Mouse (Mus musculus) urinary bladder, postnatal 14 days (tissue): ENCODE results near the gene Lrit2.

Experiments used
- DNase-seq: peaks from one replicate; pipeline ENCODE4 v3.0.0; 2021; ENCODE audit warnings: low spot score

Gene Lrit2

DNA sequence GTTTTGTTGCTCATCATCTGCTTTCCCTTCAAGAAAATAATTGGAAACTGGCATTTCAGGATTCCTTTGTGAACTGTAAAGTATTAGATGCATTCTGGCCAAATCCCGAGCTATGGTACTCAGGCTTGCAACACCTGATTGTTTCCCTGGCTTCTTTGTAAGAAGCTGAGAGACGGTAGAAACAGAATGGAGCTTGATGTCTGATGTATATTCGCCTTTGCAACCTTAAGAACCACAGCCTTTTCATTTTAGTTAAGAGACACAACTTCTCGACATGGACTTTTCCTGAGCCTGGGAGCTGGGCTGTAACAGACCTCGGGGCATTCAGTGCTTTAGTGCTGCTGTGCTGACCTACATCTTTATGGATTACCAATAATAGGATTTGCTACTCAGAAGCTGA is at the start of gene Lrit2:
Gene Lrit2, plus strand, starts transcription at position 301 of the 400 bp plus-strand sequence.
- DNase-seq, result no peak

- DNase-seq, result no peak
These were observed 40.3 kb upstream of the Lrit2 start for GRCm38 (mm10) chr14:37027248-37027933.

DNA sequence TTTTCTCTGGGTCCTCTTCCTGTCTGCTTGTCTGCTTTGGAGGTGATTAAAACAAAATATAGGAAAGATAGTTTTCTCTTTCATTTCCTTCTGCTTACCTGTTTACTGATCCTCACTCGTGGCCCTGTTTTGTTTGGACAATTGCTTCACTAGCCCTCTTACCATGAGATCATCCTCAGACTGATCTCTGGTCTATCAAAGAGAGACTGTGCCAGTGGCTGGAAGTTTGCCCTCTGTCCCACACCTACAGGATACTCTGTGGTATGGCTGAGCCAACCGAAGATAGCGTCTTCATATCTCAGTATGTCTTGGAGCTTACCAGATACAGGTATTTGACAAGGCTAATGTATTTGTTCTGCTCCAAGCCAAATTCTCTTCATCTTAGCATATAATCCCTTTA is 39.8 kb upstream of the Lrit2 start:
- no peak for DNase-seq

DNA sequence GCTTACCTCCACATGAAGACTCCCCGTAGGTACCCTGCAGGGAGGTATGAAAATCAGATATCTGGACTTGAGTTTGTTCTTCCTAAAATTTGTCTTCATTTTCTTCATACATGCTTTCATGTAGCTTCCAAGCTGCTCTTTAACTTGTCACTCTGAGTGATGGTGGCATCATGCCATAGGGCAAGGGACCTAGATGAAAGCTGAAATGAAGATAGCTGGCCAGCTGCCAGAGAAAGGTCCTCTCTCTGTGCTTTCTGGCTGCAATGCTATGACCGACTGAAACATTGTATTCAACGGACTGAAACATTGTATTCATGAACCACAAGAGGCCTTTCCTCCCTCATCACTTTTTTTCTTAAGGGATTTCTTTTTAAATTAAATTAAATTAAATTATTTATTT is 39.2 kb upstream of the Lrit2 start:
- no peak for DNase-seq

DNA sequence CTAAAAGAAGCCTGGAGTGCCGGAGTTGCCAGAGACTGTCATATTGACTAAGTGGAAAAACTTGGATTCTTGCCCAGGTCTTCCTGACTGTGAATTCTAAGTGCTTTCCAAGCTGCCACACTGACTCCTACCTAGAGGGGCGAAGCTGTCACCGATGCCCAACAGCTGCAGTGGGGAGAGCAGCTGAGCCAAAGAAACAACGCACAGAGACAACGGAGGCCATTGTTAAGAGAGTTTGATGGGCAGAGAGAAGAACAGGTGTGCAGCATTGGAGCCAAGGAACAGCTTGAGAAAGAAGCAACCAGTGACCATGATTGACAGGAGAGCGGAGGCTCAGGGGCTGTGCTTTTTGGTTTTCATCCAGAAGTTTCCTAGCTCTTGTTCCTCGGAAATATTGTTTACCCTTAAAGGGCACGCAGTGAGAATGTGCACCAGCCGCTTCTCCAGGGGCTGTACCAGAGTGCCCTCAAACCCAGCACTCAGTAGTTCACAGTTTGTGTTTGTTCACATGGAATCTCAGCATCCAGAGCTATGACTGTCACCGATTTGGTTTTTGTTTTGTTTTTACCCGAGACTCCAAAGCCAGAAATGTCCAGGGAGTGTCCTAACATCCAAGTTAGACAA is 35.1 kb upstream of the Lrit2 start:
- no peak for DNase-seq

GRCm38 (mm10) chr14:37033241-37033640 is 34.5 kb upstream of the Lrit2 start:
- DNase-seq, result peak; percentile 67

DNA sequence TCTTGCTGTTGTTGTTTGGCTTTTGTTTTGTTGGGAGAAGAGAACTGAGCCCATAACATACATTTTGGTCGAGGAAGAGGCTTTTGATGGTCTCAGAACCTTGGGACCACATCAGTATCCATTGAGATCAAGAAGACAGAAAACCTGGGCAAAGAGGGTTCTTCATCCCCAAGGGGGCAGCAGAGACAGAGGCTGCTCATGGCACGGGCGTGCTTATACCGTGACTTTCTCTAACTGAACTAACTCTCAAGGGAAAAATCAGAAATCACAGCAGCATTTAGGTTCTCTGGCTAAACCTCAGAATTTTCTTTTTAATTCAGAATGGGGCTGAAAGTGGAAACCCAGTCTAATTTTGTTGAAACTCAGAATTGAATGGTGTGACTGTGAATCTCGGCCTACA is 33.3 kb upstream of the Lrit2 start:
- DNase-seq, result no peak

GRCm38 (mm10) chr14:37048914-37049410 is 18.8 kb upstream of the Lrit2 start, which contains the start of gene Rgr:
Gene Rgr (minus strand): TSS chr14:37048964.
- DNase-seq, result no peak

DNA sequence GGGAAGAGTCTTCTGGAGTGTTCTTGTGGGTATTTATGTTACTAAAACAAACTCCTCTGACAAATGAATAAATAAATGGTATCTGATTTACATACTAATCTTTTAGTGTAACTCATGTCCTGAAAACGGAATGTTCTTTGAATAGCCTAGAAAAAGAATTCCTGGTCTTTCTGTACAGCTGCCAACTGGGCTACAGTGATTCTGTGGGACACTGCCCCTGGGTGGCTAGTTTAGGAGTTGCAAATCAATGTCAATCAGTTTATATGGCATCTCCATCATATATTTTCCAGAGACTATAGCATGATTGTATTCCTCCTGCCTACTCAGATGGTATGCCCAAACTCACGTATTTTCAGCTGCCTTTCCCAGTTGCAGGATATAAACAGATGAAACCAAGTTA is 2.9 kb upstream of the Lrit2 start:
- DNase-seq, result no peak

GRCm38 (mm10) chr14:37066636-37067035 is 1.1 kb upstream of the Lrit2 start:
- DNase-seq, result no peak

GRCm38 (mm10) chr14:37068516-37068915 is 787 bp downstream of the Lrit2 start:
- DNase-seq, result peak; percentile 59

- no peak for DNase-seq
These were observed 13.0 kb downstream of the Lrit2 start for GRCm38 (mm10) chr14:37080724-37081123.

- no peak for DNase-seq
These were observed 16.0 kb downstream of the Lrit2 start for GRCm38 (mm10) chr14:37083755-37084154.

DNA sequence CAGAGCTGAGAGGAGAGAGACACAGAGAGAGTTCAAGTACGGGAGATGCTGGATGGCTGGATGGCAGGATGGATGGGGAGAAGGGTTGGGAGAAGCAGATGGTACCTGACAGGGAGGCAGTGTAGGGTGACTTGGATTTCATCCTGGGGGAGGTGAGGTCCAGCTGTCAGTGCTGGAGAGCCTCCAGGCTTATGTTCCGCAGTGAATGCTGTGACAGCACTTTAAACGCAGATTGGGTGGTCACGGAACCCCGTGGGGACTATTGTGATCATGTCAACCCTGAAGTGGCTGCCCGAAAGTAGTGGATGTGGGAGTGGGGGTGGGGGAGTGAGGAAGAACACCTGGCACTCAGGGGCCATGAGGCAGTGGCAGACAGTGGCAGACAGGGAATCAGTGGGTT is 26.7 kb downstream of the Lrit2 start:
- no peak for DNase-seq

DNA sequence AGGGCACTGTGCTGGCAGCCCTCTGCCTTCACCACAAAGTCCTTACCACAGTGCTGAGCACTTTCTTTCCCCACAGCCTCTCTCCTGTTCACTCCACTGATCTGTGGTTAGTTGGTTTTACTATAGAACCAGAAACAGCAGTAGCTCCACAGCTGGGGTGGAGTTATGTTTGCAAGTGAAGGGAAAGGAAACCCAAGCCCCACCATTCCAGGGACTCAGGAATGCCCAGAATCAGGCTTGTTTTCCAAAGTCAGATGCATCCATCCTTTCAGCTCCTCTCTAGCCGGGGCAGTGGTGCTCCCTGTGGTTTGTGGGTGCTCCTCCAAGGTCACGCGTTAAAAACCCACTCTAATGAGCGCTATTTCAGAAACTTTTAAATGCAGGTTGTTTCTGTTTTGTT is 27.8 kb downstream of the Lrit2 start:
- no peak for DNase-seq

DNA sequence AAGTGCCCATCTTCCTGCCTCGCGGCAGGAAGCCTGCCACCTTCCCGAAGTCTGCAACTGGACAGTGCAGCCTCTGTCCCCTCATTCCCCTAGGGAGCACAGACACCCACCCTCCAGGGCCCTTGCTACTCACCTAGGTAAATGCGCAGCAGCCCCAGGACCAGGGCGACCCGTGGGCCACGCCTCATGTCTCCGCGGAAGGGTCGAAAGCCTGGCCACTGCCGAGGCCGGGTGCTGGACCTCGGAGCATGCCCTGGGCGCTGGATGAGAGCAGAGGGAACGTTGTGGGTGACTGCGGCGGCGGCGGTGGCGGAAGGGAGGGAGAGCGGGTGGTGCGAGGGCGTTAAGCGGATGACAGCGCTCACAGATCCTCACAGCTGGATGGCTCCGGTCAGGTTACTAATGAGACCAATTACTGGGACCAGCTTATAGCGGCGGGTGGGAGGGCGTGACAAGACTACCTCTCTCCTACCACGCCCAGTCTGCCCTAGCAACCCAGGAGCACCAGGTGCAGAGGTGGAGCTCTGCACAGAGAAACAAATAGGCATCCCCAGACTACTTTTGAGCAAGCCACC is 30.3 kb downstream of the Lrit2 start, which contains the start of gene Cdhr1:
Gene Cdhr1, minus strand, starts transcription at position 392 of the 575 bp plus-strand sequence.
- no peak for DNase-seq

DNA sequence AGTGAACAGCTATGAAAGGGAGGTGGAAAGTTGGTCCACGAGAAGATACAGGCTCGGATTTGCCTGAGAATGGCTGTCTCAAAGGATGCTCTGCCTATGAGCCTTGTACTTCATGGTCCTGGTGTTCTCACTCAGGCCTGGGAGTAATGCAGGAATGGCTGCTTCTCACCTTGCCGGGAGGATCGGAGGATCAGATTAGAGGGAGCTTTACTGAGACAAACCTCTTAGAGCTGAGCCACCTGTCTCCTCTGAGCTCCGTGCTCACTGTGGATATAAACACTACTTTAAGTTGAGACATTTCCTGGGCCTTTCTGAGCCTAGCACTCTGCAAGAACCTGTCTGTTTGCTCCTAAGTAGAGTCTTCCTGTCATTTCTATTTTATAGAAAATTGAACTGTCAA is 33.8 kb downstream of the Lrit2 start:
- DNase-seq, result no peak

DNA sequence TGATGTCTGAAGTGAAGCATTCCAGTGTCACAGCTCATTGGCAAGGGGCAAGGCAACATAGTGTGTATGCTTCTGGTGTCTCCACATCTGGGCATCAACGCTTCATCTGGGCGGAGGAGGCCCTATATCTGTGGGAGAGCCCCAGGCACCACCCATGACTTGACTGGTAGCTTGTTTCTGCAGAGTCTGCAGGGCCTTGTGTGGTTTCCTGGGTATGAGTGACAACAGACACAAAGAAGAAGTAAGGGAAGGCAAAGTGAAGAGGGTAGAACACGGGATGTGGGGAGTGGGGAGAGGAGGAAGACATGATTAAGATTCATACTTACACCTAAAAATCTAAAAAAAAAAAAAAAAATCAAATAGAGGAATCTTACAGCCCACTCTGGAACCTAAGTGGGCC is 34.8 kb downstream of the Lrit2 start:
- DNase-seq, result no peak

GRCm38 (mm10) chr14:37104747-37105146 is 37.0 kb downstream of the Lrit2 start:
- DNase-seq, result peak; percentile 73

DNA sequence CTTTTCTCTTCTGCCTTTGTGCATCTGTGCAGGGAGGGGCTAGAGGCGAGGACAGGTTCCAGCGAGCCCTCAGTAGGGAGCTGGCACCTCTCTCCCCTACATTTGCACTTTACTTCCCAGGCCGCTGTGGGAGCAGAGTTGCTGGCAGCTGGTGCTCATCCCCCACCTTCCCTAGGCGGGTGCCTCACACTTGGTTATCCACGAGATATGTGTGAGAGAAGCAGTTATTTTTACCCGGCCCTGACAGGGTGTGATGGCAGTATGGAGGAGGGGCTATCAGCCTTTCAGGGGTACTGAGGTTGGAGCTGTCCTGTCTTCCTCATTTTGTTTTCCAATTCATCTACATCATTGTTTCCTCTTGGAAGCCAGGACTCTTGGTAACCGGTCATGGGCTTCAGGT is 38.1 kb downstream of the Lrit2 start:
- no peak for DNase-seq

GRCm38 (mm10) chr14:37109460-37109859 is 41.7 kb downstream of the Lrit2 start:
- no peak for DNase-seq

DNA sequence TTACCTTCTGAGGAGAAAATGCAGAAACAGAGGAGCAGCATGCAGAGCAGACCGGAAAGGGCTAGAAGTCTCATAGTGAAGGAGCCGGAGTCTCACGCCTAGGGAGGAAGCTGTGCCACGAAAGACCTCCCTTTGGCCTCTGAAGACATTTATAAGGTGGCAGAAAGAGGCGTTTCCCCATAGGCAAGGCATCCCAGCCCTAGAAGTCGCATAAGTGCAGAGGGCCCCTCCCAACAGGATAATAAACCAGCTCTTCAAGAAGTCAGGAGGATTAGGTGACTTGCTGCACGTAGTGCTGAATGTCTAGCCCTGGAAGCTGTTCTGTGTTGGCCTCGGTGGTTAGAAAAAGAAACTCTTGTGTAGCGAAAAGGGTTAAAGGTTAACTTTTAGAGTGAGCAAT is 42.2 kb downstream of the Lrit2 start:
- no peak for DNase-seq

DNA sequence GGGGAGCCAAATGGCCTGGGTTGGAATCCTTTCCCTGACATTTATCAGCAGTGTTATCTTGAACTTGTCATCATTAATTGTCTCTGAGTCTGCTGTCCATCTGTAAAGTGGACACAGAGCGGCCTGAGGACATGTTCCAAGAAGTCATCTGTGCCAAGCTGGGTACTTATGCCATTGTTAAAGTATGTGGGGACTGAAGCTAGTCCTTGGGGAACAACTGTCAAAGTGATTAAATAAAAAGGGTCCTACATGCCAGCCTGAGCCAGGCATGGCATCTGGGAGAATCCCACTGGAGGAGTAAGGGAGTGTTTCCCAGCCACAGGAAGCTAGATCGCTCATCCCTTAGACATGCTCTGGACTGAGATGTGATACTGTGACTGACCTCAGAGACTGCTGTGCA is 42.7 kb downstream of the Lrit2 start:
- DNase-seq, result no peak
